Mouse (Mus musculus) NIH3T3 (cell line): ENCODE data around the gene Pigb.
"Not testable (repeated sequence)": the region's sequence is repeated elsewhere in the genome, so short reads cannot be mapped to it uniquely, and the experiment has no call there.

Source experiments
- DNase-seq: peaks from one replicate; pipeline ENCODE4 v3.0.0-alpha.2; 2012; ENCODE audit warnings: low read depth

Pigb gene

GRCm38 (mm10) chr9:73040080-73040479 lies at the start of gene Pigb:
Gene Pigb, minus strand, starts transcription at chr9:73040378.
- no peak for DNase-seq

GRCm38 (mm10) chr9:73089222-73089920 lies 49.2 kb upstream of the Pigb start:
- no peak for DNase-seq

- no peak for DNase-seq
Observed at GRCm38 (mm10) chr9:73087581-73087980, 47.4 kb upstream of the Pigb start.

GRCm38 (mm10) chr9:73087121-73087520 lies 46.9 kb upstream of the Pigb start:
- no peak for DNase-seq

- DNase-seq = no peak
Observed at GRCm38 (mm10) chr9:73085845-73086244, 45.7 kb upstream of the Pigb start.

- no peak for DNase-seq
Observed at GRCm38 (mm10) chr9:73083956-73084355, 43.8 kb upstream of the Pigb start.

GRCm38 (mm10) chr9:73082291-73083000 lies 42.3 kb upstream of the Pigb start:
- DNase-seq = no peak

GRCm38 (mm10) chr9:73079801-73080325 lies 39.7 kb upstream of the Pigb start:
- no peak for DNase-seq

GRCm38 (mm10) chr9:73079349-73079748 lies 39.2 kb upstream of the Pigb start:
- not testable (repeated sequence) for DNase-seq

GRCm38 (mm10) chr9:73073169-73073568 lies 33.0 kb upstream of the Pigb start:
- no peak for DNase-seq

- DNase-seq = no peak
Observed at GRCm38 (mm10) chr9:73072426-73072825, 32.2 kb upstream of the Pigb start.

GRCm38 (mm10) chr9:73070971-73071659 lies 30.9 kb upstream of the Pigb start:
- no peak for DNase-seq

- no peak for DNase-seq
Observed at GRCm38 (mm10) chr9:73068688-73069087, 28.5 kb upstream of the Pigb start.

- peak; percentile 8 for DNase-seq
Observed at GRCm38 (mm10) chr9:73068230-73068679, 28.1 kb upstream of the Pigb start.

GRCm38 (mm10) chr9:73067086-73067485 lies 26.9 kb upstream of the Pigb start:
- DNase-seq = no peak

GRCm38 (mm10) chr9:73063621-73064290 lies 23.6 kb upstream of the Pigb start:
- peak; percentile 17 for DNase-seq

GRCm38 (mm10) chr9:73059224-73059623 lies 19.0 kb upstream of the Pigb start:
- DNase-seq = no peak

GRCm38 (mm10) chr9:73055441-73055911 lies 15.3 kb upstream of the Pigb start:
- no peak for DNase-seq

- DNase-seq = no peak
Observed at GRCm38 (mm10) chr9:73050606-73051005, 10.4 kb upstream of the Pigb start.

GRCm38 (mm10) chr9:73049833-73050232 lies 9.7 kb upstream of the Pigb start:
- DNase-seq = no peak

GRCm38 (mm10) chr9:73048927-73049326 lies 8.7 kb upstream of the Pigb start:
- no peak for DNase-seq

GRCm38 (mm10) chr9:73047906-73048305 lies 7.7 kb upstream of the Pigb start:
- peak; percentile 7 for DNase-seq
